ENCODE assay signal across 8 mouse cellular contexts in the genomic region with DNA sequence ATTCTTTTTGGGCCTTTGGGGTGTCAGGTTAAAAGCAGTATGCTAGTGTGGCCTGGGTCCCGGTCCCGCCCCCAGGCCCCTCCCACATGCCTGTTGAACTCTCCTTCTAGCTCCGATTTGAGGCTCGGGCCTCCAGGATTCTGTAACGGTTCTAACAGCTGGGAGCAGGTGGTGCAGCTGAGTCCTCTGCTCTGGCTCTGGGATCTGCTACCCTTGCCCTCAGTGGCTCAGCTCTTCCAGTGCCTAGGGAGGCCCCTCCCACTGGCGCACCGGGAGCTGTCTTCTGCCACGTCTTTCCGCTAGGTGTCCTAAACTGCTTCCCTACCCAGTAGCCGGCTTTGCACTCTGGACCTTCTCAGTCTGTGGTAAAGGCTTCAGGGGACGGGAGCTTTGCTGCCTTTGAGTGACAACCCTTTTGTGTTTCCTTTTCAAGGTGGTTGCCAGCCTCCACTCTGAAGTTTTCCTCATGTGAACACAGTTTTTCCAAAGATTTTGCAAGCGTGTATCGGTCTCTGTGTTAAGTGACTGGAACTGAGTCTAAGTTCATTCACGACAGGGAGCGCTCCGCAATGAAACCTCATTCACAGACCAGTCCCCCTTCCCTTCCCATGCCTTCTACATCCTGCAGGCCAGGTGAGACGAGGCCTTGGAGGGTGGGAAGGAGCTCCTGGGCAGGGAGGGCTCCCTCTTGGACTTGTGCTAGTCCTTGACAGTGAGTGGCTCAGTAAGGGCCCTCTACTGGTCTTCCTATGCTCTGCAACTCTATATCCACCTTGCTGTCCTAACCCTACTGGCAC. TPM values are rescaled to one million over a fixed set of nuclear protein-coding genes. Genes with fewer than 3 reads are reported as not detected.
A peak's percentile ranks its signal among the peaks of the same experiment; 100 is the strongest.
DNase-seq lines count a peak whose midpoint lies in the region; ATAC-seq lines count a peak whose summit lies in the region.

A gene (plus strand): TSS at position 189 of the 797 bp plus-strand sequence.

- no peaks in the 10 kb centered on the region for H3K27me3 ChIP-seq in intestine, embryonic 14.5 days (replicated peaks; ENCODE audit: control insufficient read depth, insufficient read depth, low read length)
- H3K27me3 ChIP-seq in midbrain, embryonic 16.5 days (ENCODE audit: control insufficient read depth, insufficient read depth, low read depth, low read length), result no peaks in the 10 kb centered on the region

- H3K27ac ChIP-seq in intestine, embryonic 14.5 days (ENCODE audit: low read depth), result peak within 1 kb of the TSS; percentile 57
- H3K27ac ChIP-seq in midbrain, embryonic 16.5 days (ENCODE audit: low read length), result 0 out of 2 replicates have a peak within 1 kb of the TSS, but pooled peaks have one; percentile 4

- peak within 1 kb of the TSS; percentile 35 for H3K4me3 ChIP-seq in intestine, embryonic 14.5 days (ENCODE audit: low read depth, low read length)
- H3K4me3 ChIP-seq in midbrain, embryonic 16.5 days (ENCODE audit: low read depth, low read length), result peak within 1 kb of the TSS; percentile 35

- H3K4me1 ChIP-seq in intestine, embryonic 14.5 days (replicated peaks; ENCODE audit: control insufficient read depth, insufficient read depth, low read length), result peaks cover 12% of the 10 kb centered on the region
- H3K4me1 ChIP-seq in midbrain, embryonic 16.5 days (ENCODE audit: control insufficient read depth, insufficient read depth, low read length), result no peaks in the 10 kb centered on the region; the same call in 1 of the 2 replicates

- H3K4me2 ChIP-seq in intestine, embryonic 14.5 days (ENCODE audit: low read length), result peak within 1 kb of the TSS; percentile 69
- peak within 1 kb of the TSS; percentile 72 for H3K4me2 ChIP-seq in midbrain, embryonic 16.5 days (ENCODE audit: low read length)

- peak; percentile 86 for DNase-seq in 3T3-L1 (ENCODE audit: low read depth, low spot score)
- peak; percentile 89 for DNase-seq in adrenal gland, adult 2 months
- peak; percentile 84 for DNase-seq in embryo, embryonic 11 days
- DNase-seq in gastrocnemius, postnatal 36 days, result peak; percentile 62 to 69
- DNase-seq in intestine, embryonic 14.5 days (ENCODE audit: low spot score), result peak; percentile 85
- peak; percentile 80 for DNase-seq in liver
- DNase-seq in spleen, postnatal 4 days (ENCODE audit: low spot score in 2 of 2), result peak; percentile 57 to 81

- intact Hi-C loops in gastrocnemius, postnatal 36 days (cut with DNase I), result loop anchor here (10.0 kb wide), 1 partner anchor 164 kb away; a partner anchor contains a TSS

- peak; percentile 94 for ATAC-seq in intestine, embryonic 14.5 days (replicated peaks; ENCODE audit: low FRiP score, low TSS enrichment, low read depth)
- ATAC-seq in midbrain, embryonic 16.5 days, result peak; percentile 95

- H3K9ac ChIP-seq in intestine, embryonic 14.5 days (ENCODE audit: low read length), result peak within 1 kb of the TSS; percentile 17; the same call in 1 of the 2 replicates
- H3K9ac ChIP-seq in midbrain, embryonic 16.5 days (ENCODE audit: low read depth, low read length), result peak within 1 kb of the TSS; percentile 59

- no peaks in the 10 kb centered on the region for H3K36me3 ChIP-seq in intestine, embryonic 14.5 days (ENCODE audit: control insufficient read depth, insufficient read depth, low read length)
- no peaks in the 10 kb centered on the region for H3K36me3 ChIP-seq in midbrain, embryonic 16.5 days (ENCODE audit: control insufficient read depth, insufficient read depth, low read length)

- no peaks in the 10 kb centered on the region for H3K9me3 ChIP-seq in intestine, embryonic 14.5 days (ENCODE audit: control insufficient read depth, low read length)
- H3K9me3 ChIP-seq in midbrain, embryonic 16.5 days (replicated peaks; ENCODE audit: control insufficient read depth, low read length, poor library complexity, severe bottlenecking), result no peaks in the 10 kb centered on the region

- 2% methylated on average over 17 of the region's 17 CpGs for WGBS in intestine, embryonic 14.5 days
- WGBS in midbrain, embryonic 16.5 days, result 3% methylated on average over 17 of the region's 17 CpGs

RNA-seq across cellular contexts. Expression of the gene that starts here (rescaled TPM):
- 1 to 10 TPM; 2.3 to 2.7 TPM for total RNA-seq in adrenal gland, adult 2 months (2021)
- polyA plus RNA-seq in adrenal gland, adult 2 months (2012; rRNA removed), result 1.3 and 1.5 TPM in 2 replicates
- total RNA-seq in gastrocnemius, postnatal 36 days (2021), result under 1 TPM; 0.43 to 0.62 TPM
- polyA plus RNA-seq in intestine, embryonic 14.5 days (2014; fragmentation: Nextera tagmentation; extraction: Ambion mirVana), result 1.8 and 2.0 TPM in 2 replicates
- 1.9 and 2.0 TPM in 2 replicates for polyA plus RNA-seq in midbrain, embryonic 16.5 days (2015; fragmentation: Nextera tagmentation; extraction: Ambion mirVana)

Comparison
In these comparisons a context has a peak if more than half of its experiments do, and no peak if none do; other contexts are left out.
1. Peak in every context shown above with its lines: DNase-seq, ATAC-seq, H3K4me3 ChIP-seq and H3K27ac ChIP-seq.
2. Peak in DNase-seq in gastrocnemius, postnatal 36 days; RNA of the gene not detected or under 1 TPM.